Mouse (Mus musculus): ENCODE measurements around the gene Noto. TPM values are rescaled to one million over a fixed set of nuclear protein-coding genes. Genes with fewer than 3 reads are reported as not detected.

Noto gene
- not detected for total RNA-seq (2023)

GRCm38 (mm10) chr6:85423836-85424379, at the start of gene Noto:
TSS of gene Noto (plus strand) at chr6:85423886.

GRCm38 (mm10) chr6:85373951-85374733, 49.5 kb upstream of the Noto start, which contains the start of gene Rab11fip5:
TSS of gene Rab11fip5 (minus strand) at chr6:85374634.

GRCm38 (mm10) chr6:85431842-85432431, 8.3 kb downstream of the Noto start, which contains the start of gene Smyd5:
TSS of gene Smyd5 (plus strand) at chr6:85431989.

GRCm38 (mm10) chr6:85450697-85451663, 27.3 kb downstream of the Noto start, which contains the start of gene Cct7:
TSS of gene Cct7 (plus strand) at chr6:85451514.

GRCm38 (mm10) chr6:85451664-85452410, 28.2 kb downstream of the Noto start, which contains the start of gene Pradc1:
TSS of gene Pradc1 (minus strand) at chr6:85451970.

Other genes with a start within 250 kb of the Noto start
- gene Emx1, start 236.4 kb upstream of the Noto start, total RNA-seq (2023): not detected
- gene Sfxn5, start 90.5 kb upstream of the Noto start, total RNA-seq (2023): 1 to 10 TPM; 5.7 to 6.1 TPM
- 1 to 10 TPM; 1.0 to 1.4 TPM for gene Rab11fip5, start 49.3 kb upstream of the Noto start, total RNA-seq (2023)
- gene Smyd5, start 8.1 kb downstream of the Noto start, total RNA-seq (2023): 10 to 100 TPM; 37.4 to 41.0 TPM
- 100 to 1,000 TPM; 188 to 191 TPM for gene Cct7, start 27.6 kb downstream of the Noto start, total RNA-seq (2023)
- gene Pradc1, start 28.1 kb downstream of the Noto start, total RNA-seq (2023): 10 to 100 TPM; 21.9 to 22.5 TPM
- not detected for gene Fbxo41, start 79.1 kb downstream of the Noto start, total RNA-seq (2023)
- not detected for gene Egr4, start 89.7 kb downstream of the Noto start, total RNA-seq (2023)
- 1 to 10 TPM; 3.2 to 4.3 TPM for gene Alms1, start 163.6 kb downstream of the Noto start, total RNA-seq (2023)

Data from T-cell, adult 66 days (primary cell).